Mouse (Mus musculus) G1E (cell line): Measurements from ENCODE around the gene Dynlt1c.
"Not testable (repeated sequence)": the region's sequence is repeated elsewhere in the genome, so short reads cannot be mapped to it uniquely, and the experiment has no call there.

Experiments
- CTCF ChIP-seq: IDR thresholded peaks from 2 replicates; pipeline ENCODE4 v1.5.1; 2012; ENCODE audit warnings: low read depth, low read length, inconsistent platforms, mixed read lengths
- GATA1 ChIP-seq: IDR thresholded peaks from 2 replicates; pipeline ENCODE4 v1.6.1; 2012; ENCODE audit warnings: borderline replicate concordance, low read length, inconsistent platforms, mixed read lengths
- TAL1 ChIP-seq: conservative IDR thresholded peaks from 2 replicates; pipeline ENCODE4 v1.6.1; 2012; ENCODE audit warnings: low read depth, low read length, inconsistent platforms, mixed read lengths

- TF ChIP-seq CTCF, TAL1, GATA1: not testable (repeated sequence)
These were observed 3.1 kb upstream of the Dynlt1c start for GRCm38 (mm10) chr17:6598356-6598755.
